Mouse (Mus musculus): ENCODE results near the gene Cage1.

The Cage1 gene

DNA sequence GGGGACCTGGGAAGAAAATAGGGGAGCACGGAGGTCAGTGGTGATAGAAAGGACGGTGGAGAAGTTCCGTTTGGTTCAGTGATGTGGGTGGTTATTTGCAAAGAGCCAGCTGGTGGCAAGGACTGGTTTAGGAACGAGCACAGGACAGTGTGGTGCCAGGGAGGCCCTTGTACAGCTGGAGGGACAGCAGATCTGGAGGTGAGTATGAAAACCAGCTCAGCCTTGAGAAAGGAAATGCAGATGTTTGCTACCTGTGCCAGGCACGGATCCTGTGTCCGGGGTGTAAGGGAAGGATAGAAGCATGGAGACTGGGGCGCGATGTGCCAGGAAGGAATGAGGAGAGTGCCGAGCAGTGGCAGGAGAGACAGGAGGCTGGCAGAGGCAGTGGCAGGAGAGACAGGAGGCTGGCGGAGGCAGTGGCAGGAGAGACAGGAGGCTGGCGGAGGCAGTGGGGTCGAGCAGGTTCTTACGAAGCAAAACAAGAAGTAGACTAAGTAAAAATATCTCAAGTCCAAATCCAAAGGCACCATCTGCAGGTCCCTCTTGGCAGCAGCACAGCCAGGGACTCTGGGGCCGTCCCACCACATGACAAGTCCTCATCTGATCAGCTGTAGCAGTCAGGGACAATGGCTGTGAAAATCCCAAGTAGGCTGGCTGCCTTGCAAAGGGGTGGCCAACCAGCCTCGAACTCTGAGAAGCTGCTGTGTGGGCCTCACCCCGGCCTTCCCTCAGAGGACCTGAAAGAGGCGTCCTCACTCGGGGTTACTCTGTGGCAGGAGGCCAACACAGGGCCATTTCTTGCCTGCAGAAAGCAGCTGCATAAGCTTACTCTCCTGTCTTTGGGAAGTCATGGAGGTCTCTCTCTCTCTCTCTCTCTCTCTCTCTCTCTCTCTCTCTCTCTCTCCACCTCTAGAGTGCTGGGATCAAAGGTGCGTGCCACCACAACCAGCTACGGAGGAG lies 72.5 kb downstream of the Cage1 start:
- DNase-seq: no peak

DNA sequence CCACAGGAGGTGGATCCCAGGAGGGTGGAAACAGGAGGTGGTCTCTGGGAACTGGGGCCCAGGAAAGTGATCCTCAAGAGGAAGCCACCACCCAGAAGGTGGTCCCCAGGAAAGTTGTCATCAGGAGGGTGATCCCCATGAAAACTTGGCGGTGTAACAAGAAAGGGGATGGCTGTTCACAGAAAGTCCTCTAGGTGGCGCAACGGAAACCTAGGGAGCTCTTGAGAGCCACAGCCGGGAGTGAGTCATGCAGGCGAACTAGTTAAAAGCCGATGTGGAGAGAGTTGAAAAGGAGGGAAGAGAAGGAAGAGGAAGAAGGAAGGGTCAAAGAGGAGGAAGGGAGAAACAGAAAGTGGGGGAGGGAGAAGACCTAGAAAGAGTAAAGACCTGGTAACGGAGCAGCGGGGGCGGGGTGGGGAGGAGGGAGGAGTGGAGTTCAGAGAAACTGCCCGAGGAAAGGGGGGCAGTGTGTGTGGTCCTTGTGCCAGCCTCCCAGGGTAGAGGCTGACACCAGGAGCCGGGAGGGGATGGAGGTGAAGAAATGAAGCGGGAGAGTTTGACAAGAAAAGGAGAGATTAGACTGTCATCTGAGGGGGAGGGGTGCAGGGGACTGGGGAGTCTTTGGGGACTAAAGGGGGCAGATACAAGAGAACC lies 73.4 kb downstream of the Cage1 start:
- peak; percentile 61 to 62 for DNase-seq

DNA sequence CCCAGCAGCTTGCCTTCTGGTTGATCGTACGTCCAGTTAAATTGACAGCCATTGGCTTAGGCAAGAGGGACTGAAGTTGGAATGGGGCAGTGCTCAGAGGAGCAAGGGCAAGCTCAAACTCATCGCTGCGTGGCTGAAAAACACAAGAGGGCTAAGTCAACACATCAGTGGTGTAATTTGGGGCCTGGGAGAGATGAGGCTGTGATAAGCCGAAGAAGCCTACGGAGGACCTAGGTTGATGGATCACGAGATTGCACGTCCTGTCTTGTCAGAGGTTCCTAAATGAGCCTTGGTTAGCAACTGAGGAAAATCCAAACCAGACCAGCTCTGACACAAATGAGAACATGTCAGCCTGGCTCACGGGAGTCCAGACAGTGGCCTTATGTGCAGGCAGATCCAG lies 74.3 kb downstream of the Cage1 start:
- no peak for DNase-seq

DNA sequence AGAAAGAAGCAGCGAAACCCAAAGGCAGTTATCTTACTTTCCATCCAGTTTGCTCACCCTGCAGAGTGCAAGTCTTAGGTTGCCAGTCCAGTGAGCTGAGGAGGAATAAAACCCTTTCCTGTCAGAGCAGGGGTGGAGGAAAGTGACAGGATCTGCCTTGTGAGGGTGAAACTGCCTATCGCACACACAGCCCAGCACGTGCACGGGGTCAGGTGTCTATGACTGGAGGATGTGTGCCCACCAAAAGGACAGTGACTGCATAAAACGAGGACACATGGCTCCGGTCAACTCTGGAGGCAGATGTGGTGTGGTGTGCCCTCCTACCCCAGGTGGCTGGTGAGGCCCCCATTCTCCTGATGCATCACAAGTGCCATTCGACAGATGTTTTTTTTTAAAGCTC lies 76.9 kb downstream of the Cage1 start:
- DNase-seq: no peak

DNA sequence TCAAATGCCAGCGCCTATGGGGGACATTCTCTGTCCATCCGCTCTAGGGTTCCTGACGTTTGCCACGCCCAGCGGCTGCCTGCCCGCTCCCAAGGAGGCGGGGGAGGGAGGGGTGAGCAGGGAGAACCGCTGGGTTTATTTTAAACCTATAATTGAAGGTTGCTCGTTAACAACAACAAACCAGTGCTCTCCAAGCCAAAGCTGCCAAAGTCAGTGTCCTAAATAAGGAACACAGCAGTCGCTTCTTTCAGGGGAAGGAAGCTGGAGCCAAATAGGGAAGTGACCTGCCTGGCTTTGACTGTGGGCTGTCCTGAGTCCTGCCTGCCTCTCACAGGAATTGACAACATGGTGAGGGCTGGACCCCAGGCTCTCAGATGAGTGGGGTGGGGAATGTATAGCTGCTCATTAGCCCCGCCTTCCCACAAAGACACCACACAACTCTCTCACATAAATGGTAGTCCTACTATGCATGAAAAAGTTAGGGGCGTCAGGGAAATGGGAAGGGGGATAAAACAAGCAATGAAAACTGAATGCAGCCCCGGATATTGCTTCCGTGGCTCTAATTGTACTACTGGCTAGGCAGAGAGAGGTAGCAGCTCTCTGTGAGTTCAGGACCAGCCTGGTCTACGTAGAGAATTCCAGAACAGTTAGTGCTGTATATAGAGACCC lies 77.5 kb downstream of the Cage1 start:
- DNase-seq: no peak

DNA sequence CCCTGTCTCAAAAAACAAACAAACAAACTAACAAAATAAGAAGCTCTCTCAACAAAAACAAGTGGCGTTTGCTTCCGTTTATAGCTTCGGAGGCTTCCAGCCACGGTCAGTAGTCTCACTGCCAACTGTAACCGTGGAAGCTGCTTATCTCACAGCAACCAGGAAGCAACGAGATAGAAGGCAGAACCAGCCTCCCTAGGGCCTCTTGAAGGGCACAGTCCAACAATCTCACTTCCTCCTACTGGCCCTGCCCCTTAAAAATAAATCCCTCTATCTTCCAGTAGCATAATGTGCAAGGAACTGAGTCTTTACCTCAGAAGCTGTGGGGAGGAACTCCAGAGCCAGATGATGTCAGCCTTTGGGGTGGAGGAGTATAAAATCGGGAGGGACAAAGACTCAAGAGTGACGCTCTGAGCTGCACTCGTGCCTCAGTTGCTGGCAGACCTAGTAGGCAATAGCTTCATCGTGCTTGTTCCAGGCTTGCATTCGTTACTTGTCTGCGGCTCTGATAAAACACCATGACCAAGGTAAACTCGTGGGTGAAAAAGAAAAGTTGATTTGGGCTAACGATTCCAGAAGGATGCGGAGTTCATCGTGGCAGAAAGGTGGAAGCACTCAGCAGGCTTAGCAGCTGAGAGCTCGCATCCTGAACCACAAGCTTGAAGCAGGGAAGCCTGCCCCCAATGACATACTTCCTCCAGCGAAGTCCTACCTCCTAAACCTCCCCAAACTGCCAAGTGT lies 78.2 kb downstream of the Cage1 start:
- no peak for DNase-seq

Data from cerebellum, postnatal 36 days (tissue).